Mouse (Mus musculus) CH12.LX (cell line): ENCODE results near the gene Cav1. TPM values are rescaled to one million over a fixed set of nuclear protein-coding genes. Genes with fewer than 3 reads are reported as not detected.

Experiments used
- DNase-seq: peaks from one replicate; pipeline ENCODE4 v3.0.0-alpha.2; 2013; ENCODE audit errors: extremely low read depth
- H3K27ac ChIP-seq: 2 replicates; pipeline ENCODE4 v1.5.1; 2012; ENCODE audit warnings: low read depth, mild to moderate bottlenecking, control low read depth, moderate library complexity; ENCODE audit not compliant: insufficient read depth
- H3K27me3 ChIP-seq: replicated peaks from 2 replicates; pipeline ENCODE3; 2012; ENCODE audit warnings: inconsistent platforms
- H3K36me3 ChIP-seq, 2 experiments: replicated peaks in 1 of 2; 2 replicates each; pipeline versions ENCODE3 to v1.6.1; 2012; ENCODE audit warnings: inconsistent platforms in 1 of 2, low read length in 1 of 2, mild to moderate bottlenecking in 1 of 2, mixed read lengths in 1 of 2, moderate library complexity in 1 of 2; ENCODE audit not compliant: control insufficient read depth in 1 of 2, insufficient read depth in 1 of 2
- H3K4me1 ChIP-seq, 2 experiments: 2 replicates each; pipeline ENCODE4 v1.6.1; 2012; ENCODE audit warnings: inconsistent platforms in 1 of 2, moderate library complexity in 1 of 2; ENCODE audit not compliant: insufficient read depth in 2 of 2, control insufficient read depth in 1 of 2
- H3K4me2 ChIP-seq: 2 replicates; pipeline ENCODE4 v1.6.1; 2012; ENCODE audit warnings: low read depth, mild to moderate bottlenecking, control low read depth; ENCODE audit not compliant: poor library complexity, insufficient read depth, severe bottlenecking
- H3K4me3 ChIP-seq, 3 experiments: fragments of 150-350 bp in 1 of 3; sonication (generic) in 1 of 3; replicated peaks in 1 of 3; 2 replicates each; pipeline versions ENCODE3 to v1.5.1; 2011 to 2012; ENCODE audit warnings: low read depth in 2 of 3, low read length in 2 of 3, mild to moderate bottlenecking in 2 of 3, moderate library complexity in 2 of 3, control low read depth in 1 of 3, improper control_type of control experiment in 1 of 3, inconsistent platforms in 1 of 3, mixed read lengths in 1 of 3; ENCODE audit not compliant: poor library complexity in 1 of 3
- H3K79me2 ChIP-seq: replicated peaks from 2 replicates; pipeline ENCODE4 v1.6.1; 2012; ENCODE audit warnings: mild to moderate bottlenecking, moderate library complexity; ENCODE audit not compliant: control insufficient read depth, poor library complexity, insufficient read depth, severe bottlenecking; ENCODE audit errors: extremely low read depth
- H3K9ac ChIP-seq: 2 replicates; pipeline ENCODE4 v1.6.1; 2012; ENCODE audit warnings: low read depth, mild to moderate bottlenecking, control low read depth, moderate library complexity; ENCODE audit not compliant: insufficient read depth
- H3K9me3 ChIP-seq: replicated peaks from 2 replicates; pipeline ENCODE3; 2012; ENCODE audit warnings: low read length, inconsistent platforms, mixed read lengths
- BHLHE40 ChIP-seq: IDR thresholded peaks from 2 replicates; pipeline ENCODE4 v1.6.1; 2011; ENCODE audit warnings: mild to moderate bottlenecking, low read depth, low read length, improper control_type of control experiment
- CHD2 ChIP-seq: IDR thresholded peaks from 2 replicates; pipeline ENCODE4 v1.6.1; 2011; ENCODE audit warnings: low read length, improper control_type of control experiment
- CTCF ChIP-seq, 2 experiments: IDR thresholded peaks in 1 of 2; conservative IDR thresholded peaks in 1 of 2; 2 replicates each; pipeline ENCODE4 v1.5.1; 2011 to 2012; ENCODE audit warnings: low read depth in 2 of 2, low read length in 2 of 2, improper control_type of control experiment in 1 of 2, inconsistent platforms in 1 of 2, mild to moderate bottlenecking in 1 of 2, moderate library complexity in 1 of 2
- E2F4 ChIP-seq: IDR thresholded peaks from 2 replicates; pipeline ENCODE4 v1.6.1; 2011; ENCODE audit warnings: low read depth, low read length, improper control_type of control experiment; ENCODE audit not compliant: insufficient replicate concordance
- ELF1 ChIP-seq: IDR thresholded peaks from 2 replicates; pipeline ENCODE4 v1.6.1; 2014; ENCODE audit warnings: low read depth, mild to moderate bottlenecking, inconsistent platforms, low read length, improper control_type of control experiment
- EP300 ChIP-seq: IDR thresholded peaks from 2 replicates; pipeline ENCODE4 v1.6.1; 2011; ENCODE audit warnings: low read length, improper control_type of control experiment
- IRF4 ChIP-seq: IDR thresholded peaks from 2 replicates; pipeline ENCODE4 v1.6.1; 2014; ENCODE audit warnings: low read depth, mild to moderate bottlenecking, inconsistent platforms, low read length, improper control_type of control experiment
- MAZ ChIP-seq: IDR thresholded peaks from 2 replicates; pipeline ENCODE4 v1.6.1; 2012; ENCODE audit warnings: low read depth, mild to moderate bottlenecking, inconsistent platforms, low read length, improper control_type of control experiment, moderate library complexity
- MEF2A ChIP-seq: IDR thresholded peaks from 2 replicates; pipeline ENCODE4 v1.6.1; 2014; ENCODE audit warnings: low read depth, mild to moderate bottlenecking, inconsistent platforms, low read length, improper control_type of control experiment, borderline replicate concordance
- MXI1 ChIP-seq: IDR thresholded peaks from 2 replicates; pipeline ENCODE4 v1.6.1; 2011; ENCODE audit warnings: mild to moderate bottlenecking, low read depth, low read length, improper control_type of control experiment
- MYC ChIP-seq: IDR thresholded peaks from 2 replicates; pipeline ENCODE4 v1.6.1; 2011; ENCODE audit warnings: low read depth, mild to moderate bottlenecking, improper control_type of control experiment, low read length
- NELFE ChIP-seq: IDR thresholded peaks from 2 replicates; pipeline ENCODE4 v1.6.1; 2011; ENCODE audit warnings: low read depth, low read length, improper control_type of control experiment
- NRF1 ChIP-seq: IDR thresholded peaks from 2 replicates; pipeline ENCODE4 v1.6.1; 2014; ENCODE audit warnings: low read depth, mild to moderate bottlenecking, inconsistent platforms, low read length, improper control_type of control experiment, moderate library complexity
- POLR2A ChIP-seq: IDR thresholded peaks from 2 replicates; pipeline ENCODE4 v1.6.1; 2011; ENCODE audit warnings: low read depth, mild to moderate bottlenecking, improper control_type of control experiment, low read length
- RCOR1 ChIP-seq: conservative IDR thresholded peaks from 2 replicates; pipeline ENCODE4 v1.6.1; 2012; ENCODE audit warnings: low read depth, mild to moderate bottlenecking, inconsistent platforms, low read length, improper control_type of control experiment
- TCF12 ChIP-seq: IDR thresholded peaks from 2 replicates; pipeline ENCODE4 v1.6.1; 2014; ENCODE audit warnings: low read depth, mild to moderate bottlenecking, inconsistent platforms, low read length, improper control_type of control experiment
- UBTF ChIP-seq: IDR thresholded peaks from 2 replicates; pipeline ENCODE4 v1.6.1; 2012; ENCODE audit warnings: low read depth, mild to moderate bottlenecking, inconsistent platforms, low read length, improper control_type of control experiment, moderate library complexity
- ZKSCAN1 ChIP-seq: IDR thresholded peaks from 2 replicates; pipeline ENCODE4 v1.6.1; 2012; ENCODE audit warnings: low read depth, inconsistent platforms, low read length, improper control_type of control experiment, borderline replicate concordance
- ZMIZ1 ChIP-seq: IDR thresholded peaks from 2 replicates; pipeline ENCODE4 v1.6.1; 2012; ENCODE audit warnings: low read depth, mild to moderate bottlenecking, inconsistent platforms, low read length, improper control_type of control experiment
- ZNF384 ChIP-seq: IDR thresholded peaks from 2 replicates; pipeline ENCODE4 v1.6.1; 2012; ENCODE audit warnings: low read depth, low read length, improper control_type of control experiment, inconsistent platforms
- dilution Hi-C: fragments of 300-500 bp; cut with MboI; formaldehyde crosslinking; loops from 2 replicates; pipeline ENCODE4 v1.14.3; 2020; ENCODE audit warnings: low sequenced_read_pairs; ENCODE audit not compliant: extremely low pct_unique_long_range_greater_than_20kb, extremely low pct_ligation_motif_present
- in situ Hi-C: fragments of 300-500 bp; cut with MboI; formaldehyde crosslinking; loops from 3 replicates; pipeline ENCODE4 v1.14.3; 2019; ENCODE audit warnings: low sequenced_read_pairs, low pct_ligation_motif_present, low pct_unique_long_range_greater_than_20kb, mixed read lengths
- polyA plus RNA-seq: library from polyadenylated mRNA; unstranded; fragments of >175 nt; gene quantifications from 2 replicates; pipeline ENCODE4 v1.2.1, GENCODE M21; 2012; ENCODE audit warnings: low read depth; ENCODE audit not compliant: insufficient read length
- total RNA-seq, 2 experiments: library from RNA; depleted of rRNA; stranded (reverse); fragments of 300-350 nt in 1 of 2; fragments of >200 nt in 1 of 2; gene quantifications; 2 replicates each; pipeline ENCODE4 v1.2.3; 2012 to 2014

Cav1 gene
- total and polyA plus RNA-seq, 3 experiments: not detected

GRCm38 (mm10) chr6:17363446-17364179, 57.5 kb downstream of the Cav1 start:
- H3K79me2 ChIP-seq: no peaks in the 10 kb centered on the region
- TF ChIP-seq BHLHE40: no peak
- no peak for TF ChIP-seq ZKSCAN1
- no peak for TF ChIP-seq MXI1
- no peak for TF ChIP-seq MYC
- TF ChIP-seq EP300: no peak
- TF ChIP-seq ELF1: no peak
- TF ChIP-seq CHD2: no peak
- TF ChIP-seq ZNF384: no peak
- no peak for TF ChIP-seq MAZ
- TF ChIP-seq E2F4: no peak
- TF ChIP-seq RCOR1: no peak
- TF ChIP-seq UBTF: no peak
- no peak for TF ChIP-seq ZMIZ1
- TF ChIP-seq, all 38 proteins: peak for 0
- Histone ChIP-seq H3K4me2 (no peak overlapping the region), H3K27me3 (no peaks in the 10 kb centered on the region), H3K36me3 (no peaks in the 10 kb centered on the region), H3K27ac (no peak overlapping the region), H3K4me1 (no peaks in the 10 kb centered on the region), H3K9ac (no peak overlapping the region), H3K9me3 (no peaks in the 10 kb centered on the region), H3K4me3 (no peak overlapping the region)
- dilution Hi-C loops (no loop called here), in situ Hi-C loops (loop anchor here (10.0 kb wide), 1 partner anchor 221 kb away; no protein-coding TSS in a partner anchor)
- DNase-seq: no peak

- dilution Hi-C loops (no loop called here), in situ Hi-C loops (no loop called here)
Measured at GRCm38 (mm10) chr6:17374326-17374725, 68.2 kb downstream of the Cav1 start.

More at GRCm38 (mm10) chr6:17374326-17374725, 68.2 kb downstream of the Cav1 start:
- Histone ChIP-seq H3K27me3 (no peaks in the 10 kb centered on the region), H3K9ac (no peak overlapping the region), H3K9me3 (no peaks in the 10 kb centered on the region), H3K4me3 (no peak overlapping the region), H3K4me1 (no peaks in the 10 kb centered on the region), H3K36me3 (no peaks in the 10 kb centered on the region), H3K4me2 (no peak overlapping the region), H3K27ac (no peak overlapping the region), H3K79me2 (no peaks in the 10 kb centered on the region)
- DNase-seq: no peak
- TF ChIP-seq MEF2A: no peak
- no peak for TF ChIP-seq MAZ
- no peak for TF ChIP-seq RCOR1
- TF ChIP-seq TCF12: no peak
- TF ChIP-seq NRF1: no peak
- TF ChIP-seq ELF1: no peak
- TF ChIP-seq IRF4: no peak
- TF ChIP-seq MYC: no peak
- no peak for TF ChIP-seq NELFE
- TF ChIP-seq CTCF (conservative IDR thresholded peaks at IDR 0.05 in 1 of 2, IDR thresholded peaks at IDR 0.05 in 1 of 2; ENCODE audit: low read depth in 2 of 2, low read length in 2 of 2): no peak
- TF ChIP-seq ZNF384: no peak
- no peak for TF ChIP-seq POLR2A
